Mouse (Mus musculus): ENCODE results near the gene Tns3.
"Not testable (repeated sequence)": the region's sequence is repeated elsewhere in the genome, so short reads cannot be mapped to it uniquely, and the experiment has no call there.

The Tns3 gene

GRCm38 (mm10) chr11:8622668-8623067 is 41.7 kb downstream of the Tns3 start:
- DNase-seq (ENCODE audit: low spot score) = no peak

- DNase-seq (ENCODE audit: low spot score) = not testable (repeated sequence)
These were observed 45.2 kb downstream of the Tns3 start for GRCm38 (mm10) chr11:8619111-8619510.

GRCm38 (mm10) chr11:8618301-8618700 is 46.0 kb downstream of the Tns3 start:
- no peak for DNase-seq (ENCODE audit: low spot score)

GRCm38 (mm10) chr11:8615436-8615835 is 48.9 kb downstream of the Tns3 start:
- no peak for DNase-seq (ENCODE audit: low spot score)

- no peak for DNase-seq (ENCODE audit: low spot score)
These were observed 53.9 kb downstream of the Tns3 start for GRCm38 (mm10) chr11:8610456-8610855.

DNA sequence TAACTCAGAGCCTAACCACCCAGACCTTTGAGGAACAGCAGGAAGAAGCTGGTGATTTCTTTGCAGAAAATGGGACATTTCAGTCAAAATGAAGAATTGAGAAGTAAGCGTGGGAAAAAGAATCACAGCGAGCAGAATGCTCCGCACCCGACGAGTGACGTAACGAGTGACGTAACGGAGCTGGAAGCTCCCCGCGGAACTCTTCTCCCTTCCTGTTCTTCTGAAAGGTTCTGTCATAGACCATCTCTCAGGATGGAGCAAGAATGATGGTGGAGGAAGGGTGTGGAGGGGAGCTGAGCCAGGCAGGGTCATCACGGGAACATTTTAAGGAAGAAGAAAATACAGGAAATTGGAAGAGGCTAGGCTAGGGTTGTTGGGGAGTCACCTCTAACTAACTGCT is 54.5 kb downstream of the Tns3 start:
- no peak for DNase-seq (ENCODE audit: low spot score)

DNA sequence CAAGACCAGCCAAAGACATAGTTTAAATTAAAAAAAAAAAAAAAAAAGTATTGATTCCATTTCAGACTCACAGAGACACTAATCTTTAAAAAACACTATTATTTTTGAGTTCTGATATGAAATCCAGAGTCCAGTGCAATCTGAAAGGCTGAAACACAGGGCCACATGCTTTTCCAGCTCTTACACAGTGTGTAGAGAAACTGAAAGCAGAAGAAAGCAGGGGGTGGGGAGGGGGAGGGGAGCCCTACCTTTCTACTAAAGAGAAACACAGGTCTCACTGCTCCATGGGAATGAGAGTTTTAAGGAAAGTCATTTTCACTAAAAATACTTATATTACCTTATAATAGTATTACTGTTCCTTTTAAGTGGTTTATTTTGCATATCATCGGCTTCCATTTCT is 57.2 kb downstream of the Tns3 start:
- no peak for DNase-seq (ENCODE audit: low spot score)

- no peak for DNase-seq (ENCODE audit: low spot score)
These were observed 59.4 kb downstream of the Tns3 start for GRCm38 (mm10) chr11:8604789-8605569.

DNA sequence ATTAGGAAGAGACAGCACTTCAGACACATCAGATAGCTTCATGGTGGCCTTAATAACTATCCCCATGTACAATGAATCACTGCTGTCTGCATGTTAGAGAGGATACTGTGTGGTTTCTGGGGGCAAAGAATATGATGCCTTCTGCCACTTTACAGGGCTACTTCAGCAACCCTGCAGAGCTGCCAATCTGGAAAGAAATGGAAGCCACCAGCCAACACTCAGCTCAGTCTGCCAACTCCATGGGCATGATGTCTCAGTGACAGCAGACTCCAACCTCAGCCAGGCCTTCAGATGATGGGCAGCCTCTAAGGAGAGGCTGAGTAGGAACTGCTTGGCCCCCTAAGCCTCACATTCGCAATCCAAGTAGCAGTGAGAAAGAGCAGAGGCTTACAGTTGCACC is 61.7 kb downstream of the Tns3 start:
- DNase-seq (ENCODE audit: low spot score) = no peak

- no peak for DNase-seq (ENCODE audit: low spot score)
These were observed 62.9 kb downstream of the Tns3 start for GRCm38 (mm10) chr11:8601411-8601821.

DNA sequence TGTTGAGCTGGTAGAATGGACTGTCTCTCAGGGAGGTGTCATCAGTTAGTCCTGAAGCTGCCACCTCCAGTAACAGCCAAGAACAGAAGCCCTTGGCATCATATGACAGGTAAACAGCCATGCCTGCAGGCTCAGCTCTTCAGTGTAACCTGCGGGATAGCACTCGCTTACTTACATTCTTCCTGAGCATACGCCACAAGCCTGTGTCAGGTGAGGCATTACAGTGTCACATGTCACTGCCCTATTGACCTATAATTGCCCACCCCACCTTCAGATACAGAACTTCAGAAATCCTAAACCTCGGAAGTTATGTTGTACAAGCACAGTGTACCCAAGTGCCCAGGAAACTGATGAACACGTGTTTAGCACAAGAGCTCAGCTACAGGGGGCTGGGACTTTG is 68.7 kb downstream of the Tns3 start:
- DNase-seq (ENCODE audit: low spot score) = no peak

DNA sequence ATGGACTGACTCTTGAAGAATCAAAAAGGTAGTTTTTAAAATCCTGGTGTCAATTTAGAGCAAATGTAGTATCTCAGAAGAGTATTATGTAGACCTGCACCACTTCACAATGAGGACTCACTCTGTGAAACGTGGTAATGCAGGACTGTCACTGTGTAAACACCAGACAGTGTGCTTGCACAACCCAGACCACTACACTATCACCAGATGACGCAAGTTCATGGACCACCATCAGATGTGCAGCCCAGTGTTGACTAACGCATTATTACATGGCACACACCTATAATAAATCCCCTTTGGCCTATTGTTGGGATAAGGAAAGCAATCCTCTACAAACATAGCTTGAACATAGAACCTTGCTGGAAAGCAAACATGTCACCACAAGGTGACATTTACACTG is 71.2 kb downstream of the Tns3 start:
- DNase-seq (ENCODE audit: low spot score) = no peak

DNA sequence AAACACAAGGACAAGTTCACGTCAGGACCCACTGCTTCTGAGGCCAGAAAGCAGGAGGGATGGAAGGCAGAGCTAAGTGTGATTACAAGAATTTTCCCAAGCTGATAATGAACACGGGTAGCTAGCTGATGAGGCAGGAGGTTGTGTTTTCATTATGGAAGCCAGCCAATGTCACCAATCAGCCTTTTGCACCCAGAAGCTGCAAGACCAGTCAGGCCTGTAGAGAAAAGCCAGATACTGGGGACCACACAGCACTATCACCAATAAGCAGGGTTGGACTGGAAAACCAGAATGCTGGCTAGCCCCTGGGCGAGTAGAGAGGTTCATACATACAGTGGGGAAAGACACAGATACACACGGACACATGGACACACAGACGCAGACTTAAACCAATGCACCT is 73.1 kb downstream of the Tns3 start:
- DNase-seq (ENCODE audit: low spot score) = no peak

GRCm38 (mm10) chr11:8589226-8589905 is 75.0 kb downstream of the Tns3 start:
- no peak for DNase-seq (ENCODE audit: low spot score)

DNA sequence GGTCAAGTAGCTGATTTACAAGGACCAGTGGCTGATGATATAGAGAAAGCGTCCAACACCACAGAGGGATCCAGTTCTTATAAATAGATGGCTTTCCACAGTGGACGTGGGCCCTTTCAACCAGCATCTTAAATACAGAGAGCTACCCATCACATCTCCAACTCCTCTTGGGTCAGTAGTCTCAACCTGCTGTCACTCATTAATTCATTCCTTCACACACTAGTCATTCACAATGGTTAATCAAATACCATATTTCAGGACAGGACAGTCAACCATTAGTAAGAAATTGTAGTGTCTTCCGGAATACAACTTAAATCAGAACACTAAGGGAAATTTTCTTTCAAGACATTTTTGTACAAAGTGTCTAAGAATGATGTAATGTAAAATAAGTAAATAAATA is 76.4 kb downstream of the Tns3 start:
- no peak for DNase-seq (ENCODE audit: low spot score)

DNA sequence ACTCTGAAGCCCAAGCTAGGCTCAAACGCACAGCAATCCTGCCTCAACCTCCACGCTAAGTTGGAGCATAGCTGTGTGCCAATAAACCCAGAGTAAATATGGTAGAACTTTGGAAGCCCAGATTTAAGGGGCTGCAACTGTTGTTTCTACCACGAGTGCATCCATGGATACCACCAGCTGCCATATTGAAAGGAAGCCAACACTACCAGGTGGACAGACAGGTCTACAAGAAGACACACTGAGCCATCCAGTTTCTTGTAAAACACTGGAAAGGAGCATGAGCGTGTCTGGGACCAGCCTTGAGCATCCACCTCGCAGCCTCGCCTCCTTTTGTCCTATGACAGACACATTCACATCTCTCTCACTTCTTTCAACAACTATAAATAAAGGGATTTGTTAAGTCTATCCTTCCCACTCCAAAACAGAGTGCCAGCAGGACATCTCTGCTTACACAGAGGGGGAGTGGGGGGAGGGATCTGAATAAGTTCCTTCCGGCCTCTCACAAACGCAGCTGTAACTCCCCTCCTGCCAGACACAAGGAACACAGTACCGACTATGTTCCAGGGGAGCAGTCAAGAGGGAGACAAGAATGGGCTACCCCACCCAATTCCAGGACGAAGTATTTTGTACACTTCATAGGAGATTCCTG is 77.2 kb downstream of the Tns3 start:
- no peak for DNase-seq (ENCODE audit: low spot score)

GRCm38 (mm10) chr11:8586374-8586773 is 78.0 kb downstream of the Tns3 start:
- no peak for DNase-seq (ENCODE audit: low spot score)

- DNase-seq (ENCODE audit: low spot score) = no peak
These were observed 78.6 kb downstream of the Tns3 start for GRCm38 (mm10) chr11:8585686-8586085.

- DNase-seq (ENCODE audit: low spot score) = no peak
These were observed 79.4 kb downstream of the Tns3 start for GRCm38 (mm10) chr11:8584925-8585324.

- DNase-seq (ENCODE audit: low spot score) = no peak
These were observed 80.0 kb downstream of the Tns3 start for GRCm38 (mm10) chr11:8584307-8584706.

GRCm38 (mm10) chr11:8583137-8583536 is 81.2 kb downstream of the Tns3 start:
- DNase-seq (ENCODE audit: low spot score) = no peak

DNA sequence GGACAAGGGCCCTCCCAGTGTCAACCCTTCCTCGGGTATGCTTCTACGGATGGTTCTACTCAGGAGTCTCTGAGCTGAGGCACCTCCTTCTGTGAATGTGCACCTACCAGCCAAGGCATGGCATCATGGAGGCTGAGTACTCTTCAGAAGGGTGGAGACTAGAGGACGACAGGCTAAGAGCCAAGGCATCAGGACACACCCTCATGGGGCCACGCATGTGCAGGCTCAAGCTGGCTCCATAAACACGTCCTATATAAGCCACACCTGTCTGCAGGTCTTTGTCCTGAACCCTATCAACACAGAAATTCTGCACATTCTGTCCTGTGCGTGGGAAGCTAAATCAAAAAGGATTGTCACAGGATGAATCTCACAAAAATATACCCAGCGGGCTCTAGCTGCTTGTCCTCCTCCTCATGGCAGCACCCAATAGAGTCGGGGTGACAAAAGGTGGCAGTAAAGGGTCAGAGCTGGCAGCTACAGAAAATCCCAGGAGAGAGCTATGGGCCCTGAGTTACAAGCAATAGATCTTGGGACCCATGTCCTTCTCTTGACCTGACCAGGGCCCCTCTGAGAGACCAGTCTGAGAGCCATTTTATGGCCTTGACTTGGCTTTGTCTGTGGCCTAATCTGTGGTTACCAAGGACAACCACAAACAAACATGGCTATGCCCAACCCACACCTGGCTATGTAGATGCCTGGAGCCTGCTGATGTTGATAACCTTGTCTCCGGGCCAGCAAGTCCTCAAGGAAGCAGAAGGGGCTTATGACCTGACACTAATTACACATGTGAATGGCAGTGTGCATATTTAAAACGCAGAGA is 82.0 kb downstream of the Tns3 start:
- DNase-seq (ENCODE audit: low spot score) = no peak

Data from testis, postnatal 10 days (tissue).